Mouse (Mus musculus) heart, postnatal 25 days (tissue): ENCODE data around the gene Asah2. TPM values are rescaled to one million over a fixed set of nuclear protein-coding genes. Genes with fewer than 3 reads are reported as not detected.
"Not testable (repeated sequence)": the region's sequence is repeated elsewhere in the genome, so short reads cannot be mapped to it uniquely, and the experiment has no call there.

Experiments used
- DNase-seq: peaks from one replicate; pipeline ENCODE4 v3.0.0; 2022; ENCODE audit warnings: low spot score
- intact Hi-C: fragments of 180-260 bp; cut with DNase I; formaldehyde crosslinking; loops from one replicate; pipeline ENCODE4 v1.15.1; 2025
- total RNA-seq, 2 experiments: library from RNA; stranded (reverse); gene quantifications; 2 replicates each; pipeline ENCODE4 v1.2.3; 2021

Gene Asah2
- total RNA-seq: 10 to 100 TPM; 11.3 to 12.3 TPM

GRCm38 (mm10) chr19:32107771-32108306 is at the start of gene Asah2:
Gene Asah2 (minus strand): TSS chr19:32108211.
- DNase-seq: peak; percentile 67
- intact Hi-C loops: loop anchor here (5.0 kb wide), 2 partner anchors 136 to 284 kb away; no protein-coding TSS in a partner anchor

GRCm38 (mm10) chr19:32157045-32157444 is 49.0 kb upstream of the Asah2 start:
- intact Hi-C loops: no loop called here
- DNase-seq: no peak

GRCm38 (mm10) chr19:32152529-32152928 is 44.5 kb upstream of the Asah2 start:
- intact Hi-C loops: no loop called here
- no peak for DNase-seq

- intact Hi-C loops: no loop called here
These were observed 40.7 kb upstream of the Asah2 start for GRCm38 (mm10) chr19:32148710-32149109.

GRCm38 (mm10) chr19:32142383-32142782 is 34.4 kb upstream of the Asah2 start:
- DNase-seq: no peak
- intact Hi-C loops: no loop called here

More at GRCm38 (mm10) chr19:32148710-32149109, 40.7 kb upstream of the Asah2 start:
- no peak for DNase-seq

GRCm38 (mm10) chr19:32138361-32139088 is 30.5 kb upstream of the Asah2 start:
- no peak for DNase-seq
- intact Hi-C loops: no loop called here

- DNase-seq: no peak
- intact Hi-C loops: no loop called here
These were observed 29.9 kb upstream of the Asah2 start for GRCm38 (mm10) chr19:32137904-32138303.

GRCm38 (mm10) chr19:32136888-32137625 is 29.0 kb upstream of the Asah2 start:
- intact Hi-C loops: no loop called here

GRCm38 (mm10) chr19:32131707-32132488 is 23.9 kb upstream of the Asah2 start:
- DNase-seq, intact Hi-C loops: not testable (repeated sequence)

More at GRCm38 (mm10) chr19:32136888-32137625, 29.0 kb upstream of the Asah2 start:
- peak; percentile 33 for DNase-seq

GRCm38 (mm10) chr19:32129281-32129680 is 21.3 kb upstream of the Asah2 start:
- intact Hi-C loops: loop anchor here (5.0 kb wide), 2 partner anchors 193 to 258 kb away; partner anchors contain the start of gene Sgms1
- DNase-seq: no peak

GRCm38 (mm10) chr19:32127180-32127850 is 19.3 kb upstream of the Asah2 start:
- intact Hi-C loops: loop anchor here (5.0 kb wide), 2 partner anchors 195 to 260 kb away; partner anchors contain the start of gene Sgms1
- DNase-seq: no peak

GRCm38 (mm10) chr19:32124155-32124554 is 16.1 kb upstream of the Asah2 start:
- DNase-seq: no peak
- intact Hi-C loops: no loop called here

GRCm38 (mm10) chr19:32123196-32123595 is 15.2 kb upstream of the Asah2 start:
- no peak for DNase-seq
- intact Hi-C loops: no loop called here

- no peak for DNase-seq
- intact Hi-C loops: no loop called here
These were observed 12.8 kb upstream of the Asah2 start for GRCm38 (mm10) chr19:32120798-32121197.

GRCm38 (mm10) chr19:32119666-32120065 is 11.7 kb upstream of the Asah2 start:
- intact Hi-C loops: no loop called here
- DNase-seq: no peak

- no peak for DNase-seq
- intact Hi-C loops: no loop called here
These were observed 10.5 kb upstream of the Asah2 start for GRCm38 (mm10) chr19:32118496-32118895.

- intact Hi-C loops: no loop called here
- no peak for DNase-seq
These were observed 9.5 kb upstream of the Asah2 start for GRCm38 (mm10) chr19:32117484-32118018.

GRCm38 (mm10) chr19:32111866-32112790 is 4.1 kb upstream of the Asah2 start:
- DNase-seq: no peak
- intact Hi-C loops: no loop called here
